Mouse (Mus musculus) bone marrow, adult 2 months (tissue): ENCODE data around the gene Snap91.

Experiments
- CTCF ChIP-seq: fragments of 200-500 bp; IDR thresholded peaks from 2 replicates; pipeline ENCODE4 v1.5.1; 2011; ENCODE audit warnings: low read length, control low read depth; ENCODE audit not compliant: control insufficient read depth, insufficient read depth
- POLR2A ChIP-seq: fragments of 200-500 bp; IDR thresholded peaks from 2 replicates; pipeline ENCODE4 v1.6.1; 2011; ENCODE audit warnings: low read depth, mild to moderate bottlenecking, control low read depth, low read length, borderline replicate concordance; ENCODE audit not compliant: control insufficient read depth

GRCm38 (mm10) chr9:86880113-86880972 lies at the start of gene Snap91:
- TF ChIP-seq CTCF (no peak), POLR2A (no peak)
